Mouse (Mus musculus): ENCODE measurements at regions not wholly inside any gene's neighbourhood (a gene's known extent, or its start where the extent isn't known, plus 50 kb on each side); places are given as distances from the start of the nearest gene placed in this dataset.

DNA sequence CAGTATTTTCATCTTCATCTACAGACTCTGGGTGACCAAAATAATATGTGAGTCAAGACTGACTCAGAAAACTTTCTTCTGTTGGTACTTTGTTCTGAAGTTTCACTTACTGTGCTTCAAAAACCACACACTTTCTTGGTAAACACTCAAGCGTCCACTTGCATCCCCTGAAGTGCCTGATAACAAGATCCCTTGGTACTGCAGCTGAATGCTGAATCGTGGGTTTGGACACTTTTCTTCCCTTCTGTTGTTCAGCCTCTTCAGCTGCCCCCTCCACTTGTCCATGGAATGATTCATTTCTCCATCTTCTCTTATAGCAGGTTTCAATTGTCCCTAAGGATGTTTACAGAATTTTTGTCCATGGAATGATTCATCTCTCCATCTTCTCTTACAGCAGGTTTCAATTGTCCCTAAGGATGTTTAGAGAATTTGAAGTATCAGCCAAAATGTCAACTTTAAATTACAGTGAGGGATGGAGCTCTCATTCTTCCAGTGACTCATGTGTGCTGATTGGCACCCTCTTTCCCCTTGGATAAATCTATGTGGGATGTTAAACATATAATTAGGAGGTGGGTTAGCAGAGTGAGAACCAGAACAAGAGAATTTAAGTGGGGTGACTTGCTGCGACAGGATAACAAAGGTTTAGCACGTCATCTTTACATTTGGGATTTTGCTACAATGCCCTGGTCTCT lies 57.7 kb upstream of the Pdk4 start:
- no peak for DNase-seq (ENCODE audit: extremely low spot score in 1 of 2, low spot score in 2 of 2)
- Histone ChIP-seq H3K4me3 (no peak overlapping the region), H3K27ac (no peak overlapping the region)
- intact Hi-C loops (cut with DNase I): no loop called here
- no peak for TF ChIP-seq CTCF (IDR thresholded peaks at IDR 0.05)

DNA sequence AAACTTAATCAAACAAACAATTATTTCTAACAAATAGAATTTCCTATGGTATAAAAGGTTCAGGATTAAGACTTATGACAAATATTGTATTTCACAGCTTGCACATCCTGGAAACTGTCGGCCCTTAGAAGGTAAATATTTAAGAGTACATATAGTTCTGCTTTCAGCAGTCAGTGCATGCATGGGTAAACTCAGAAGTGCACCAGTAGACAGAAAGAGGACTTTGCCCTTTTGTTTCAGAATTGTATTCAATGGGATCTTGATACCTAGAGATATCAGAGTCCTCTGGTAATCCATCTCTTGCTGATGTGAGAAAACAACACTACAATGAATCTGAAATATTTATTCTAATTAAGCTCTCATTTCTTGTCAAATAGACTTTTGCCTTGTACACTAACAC lies 54.0 kb upstream of the Pdk4 start:
- intact Hi-C loops (cut with DNase I): no loop called here
- Histone ChIP-seq H3K27ac (no peak overlapping the region), H3K4me3 (no peak overlapping the region)
- TF ChIP-seq CTCF (IDR thresholded peaks at IDR 0.05): no peak
- DNase-seq (ENCODE audit: extremely low spot score in 1 of 2, low spot score in 2 of 2): no peak
